Mouse (Mus musculus): ENCODE results near the gene Ebf1.

DNA sequence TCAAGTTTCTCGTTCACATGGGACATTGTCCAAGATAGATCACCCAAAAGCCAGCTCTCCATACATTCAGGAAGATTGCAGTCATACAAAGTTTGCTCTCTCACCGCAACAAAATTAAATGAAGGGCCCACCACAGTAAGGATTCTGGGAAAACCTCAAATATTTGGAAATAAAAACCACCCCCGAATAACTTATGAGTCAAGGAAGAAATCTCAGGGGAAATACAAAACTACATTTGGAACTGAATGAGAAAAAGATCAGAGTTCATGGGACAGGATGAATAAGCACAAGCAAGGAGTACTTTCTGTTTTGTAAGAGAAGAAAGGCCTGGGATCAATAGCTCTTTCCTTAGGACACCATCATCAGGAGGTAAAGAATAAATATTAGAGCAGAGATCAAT, 22.3 kb upstream of the Ebf1 start:
- no peak for TF ChIP-seq POLR2A (IDR thresholded peaks at IDR 0.05; ENCODE audit: borderline replicate concordance, control insufficient read depth, low read depth, low read length)
- TF ChIP-seq CTCF (IDR thresholded peaks at IDR 0.05; ENCODE audit: control insufficient read depth, insufficient read depth, low read length): no peak

Measured in bone marrow, adult 2 months (tissue).